Mouse (Mus musculus) heart, embryonic 13.5 days (tissue): ENCODE measurements around the gene Zfp46. TPM values are rescaled to one million over a fixed set of nuclear protein-coding genes. Genes with fewer than 3 reads are reported as not detected.

Experiments
- ATAC-seq: fragments of 200-750 bp; cut with Nextera tagmentation; 2 replicates; pipeline ENCODE4 v1.8.0; 2017; ENCODE audit warnings: moderate TSS enrichment; ENCODE audit not compliant: insufficient number of reproducible peaks, low FRiP score, low TSS enrichment; ENCODE audit errors: extremely low read depth
- H3K27ac ChIP-seq: fragments of 300-500 bp; sonication (generic); replicated peaks from 2 replicates; pipeline ENCODE4 v1.5.1; 2015; ENCODE audit warnings: moderate library complexity, mild to moderate bottlenecking, inconsistent platforms
- H3K27me3 ChIP-seq: fragments of 300-500 bp; sonication (generic); replicated peaks from 2 replicates; pipeline ENCODE4 v1.6.1; 2015; ENCODE audit warnings: mild to moderate bottlenecking, inconsistent platforms
- H3K36me3 ChIP-seq: fragments of 300-500 bp; sonication (generic); 2 replicates; pipeline ENCODE4 v1.6.1; 2015; ENCODE audit warnings: mild to moderate bottlenecking, inconsistent platforms
- H3K4me1 ChIP-seq: fragments of 300-500 bp; sonication (generic); 2 replicates; pipeline ENCODE4 v1.6.1; 2015; ENCODE audit warnings: inconsistent platforms
- H3K4me2 ChIP-seq: fragments of 300-500 bp; sonication (generic); 2 replicates; pipeline ENCODE4 v1.6.1; 2015; ENCODE audit warnings: inconsistent platforms, mild to moderate bottlenecking, moderate library complexity
- H3K4me3 ChIP-seq: fragments of 300-500 bp; sonication (generic); 2 replicates; pipeline ENCODE4 v1.5.1; 2015; ENCODE audit warnings: moderate library complexity, mild to moderate bottlenecking, inconsistent platforms
- H3K9ac ChIP-seq: fragments of 300-500 bp; sonication (generic); 2 replicates; pipeline ENCODE4 v1.6.1; 2015; ENCODE audit warnings: inconsistent platforms, mild to moderate bottlenecking, moderate library complexity
- H3K9me3 ChIP-seq: fragments of 300-500 bp; sonication (generic); 2 replicates; pipeline ENCODE4 v1.6.1; 2016; ENCODE audit warnings: inconsistent platforms
- WGBS: fragments of 180-500 bp; shearing (Covaris S2); methylation state at CpG from one replicate; pipeline ENCODE4 v1.1.7; 2015; ENCODE audit warnings: mixed read lengths; 5-methylcytosine and 5-hydroxymethylcytosine counted together
- polyA plus RNA-seq: library from polyadenylated mRNA; unstranded; fragments of >200 nt; fragmentation: Nextera tagmentation; extraction: Ambion mirVana; gene quantifications from 2 replicates; pipeline ENCODE4 v1.2.1, GENCODE M21; 2015

Gene Zfp46
- 18.3 and 19.7 TPM in 2 replicates for polyA plus RNA-seq

DNA sequence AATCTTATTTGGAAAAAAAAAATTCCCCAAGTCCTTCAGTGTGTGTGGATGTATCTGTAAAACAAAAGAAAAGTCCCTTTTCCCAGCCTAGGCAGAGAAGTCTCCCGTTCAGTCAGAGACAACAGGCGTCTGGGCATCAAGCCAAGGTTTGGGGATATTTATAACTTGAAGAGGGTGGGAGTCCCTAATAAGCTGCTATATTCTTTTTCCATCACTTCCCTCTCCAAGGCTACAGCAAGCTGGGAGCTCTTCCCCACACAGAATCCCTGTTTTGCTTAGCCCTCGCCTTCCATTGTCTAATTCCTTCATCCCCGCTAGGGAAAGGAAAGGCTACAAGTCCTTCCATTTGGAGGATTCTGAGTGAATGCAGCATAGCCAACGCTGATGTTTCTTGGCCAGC lies at the start of gene Zfp46:
Zfp46 (plus strand) TSS at position 229 of the 400 bp plus-strand sequence.
- no peak for ATAC-seq
- Histone ChIP-seq H3K4me2 (peak within 1 kb of the TSS; percentile 94), H3K4me1 (peaks cover 47% of the 10 kb centered on the region), H3K9me3 (peaks cover 8% of the 10 kb centered on the region), H3K27me3 (no peaks in the 10 kb centered on the region), H3K4me3 (peak within 1 kb of the TSS; percentile 65), H3K27ac (peak within 1 kb of the TSS; percentile 99), H3K9ac (peak within 1 kb of the TSS; percentile 88), H3K36me3 (peaks cover 30% of the 10 kb centered on the region)
- WGBS: 13% methylated on average over 5 of the region's 5 CpGs

DNA sequence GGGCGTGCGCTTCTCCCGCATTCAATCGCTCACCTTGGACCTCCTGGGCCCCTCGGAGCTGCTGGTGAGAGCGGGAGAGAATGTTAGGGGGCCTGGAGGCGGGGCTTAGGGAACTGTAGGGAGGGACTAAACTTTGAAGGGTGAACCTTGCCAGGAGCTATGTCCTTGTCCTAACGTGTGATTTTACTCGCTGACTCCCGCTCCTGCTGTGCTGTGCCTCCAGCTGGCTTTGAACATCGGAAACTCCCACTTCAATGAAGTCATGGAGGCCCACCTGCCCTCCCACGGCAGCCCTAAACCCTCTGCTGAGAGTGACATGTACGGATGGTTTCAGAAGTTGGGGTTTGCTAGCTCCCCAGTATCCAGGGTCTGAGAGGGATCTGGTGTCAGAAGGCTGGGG lies 45.8 kb upstream of the Zfp46 start:
- H3K27me3 ChIP-seq: peaks cover 72% of the 10 kb centered on the region
- ATAC-seq: no peak
- peaks cover 13% of the 10 kb centered on the region for H3K36me3 ChIP-seq
- peaks cover 13% of the 10 kb centered on the region for H3K4me1 ChIP-seq
- H3K27ac ChIP-seq: no peak overlapping the region
- 19% methylated on average over 13 of the region's 13 CpGs for WGBS
- peak overlapping the region; percentile 24; the same call in 1 of the 2 replicates for H3K9ac ChIP-seq
- H3K4me2 ChIP-seq: peak overlapping the region; percentile 52
- H3K9me3 ChIP-seq: no peaks in the 10 kb centered on the region
- peak overlapping the region; percentile 16; the same call in 1 of the 2 replicates for H3K4me3 ChIP-seq

DNA sequence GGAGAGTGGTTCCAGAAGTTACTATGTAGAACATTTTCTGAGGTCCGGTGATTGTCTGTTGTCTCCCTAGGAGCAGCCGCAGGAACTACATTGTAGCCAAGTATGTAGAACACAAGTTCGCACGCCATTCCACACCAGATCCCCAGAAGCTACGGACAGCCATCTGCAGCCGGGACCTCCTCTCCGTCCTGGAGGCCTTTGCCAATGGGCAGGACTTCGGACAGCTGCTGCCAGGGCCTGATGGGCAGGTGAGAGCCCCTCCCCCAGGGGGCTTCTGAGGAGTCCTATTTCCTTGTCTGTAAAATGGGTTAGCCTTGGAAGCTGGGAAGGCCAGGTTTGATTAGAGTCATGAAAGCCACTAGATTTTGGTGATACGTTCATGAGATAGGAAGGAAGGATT lies 45.4 kb upstream of the Zfp46 start:
- ATAC-seq: no peak
- Histone ChIP-seq H3K9ac (no peak overlapping the region), H3K9me3 (no peaks in the 10 kb centered on the region), H3K4me3 (no peak overlapping the region), H3K27ac (no peak overlapping the region), H3K27me3 (peaks cover 70% of the 10 kb centered on the region), H3K4me1 (peaks cover 13% of the 10 kb centered on the region), H3K36me3 (peaks cover 16% of the 10 kb centered on the region), H3K4me2 (no peak overlapping the region)
- WGBS: 61% methylated on average over 9 of the region's 9 CpGs

DNA sequence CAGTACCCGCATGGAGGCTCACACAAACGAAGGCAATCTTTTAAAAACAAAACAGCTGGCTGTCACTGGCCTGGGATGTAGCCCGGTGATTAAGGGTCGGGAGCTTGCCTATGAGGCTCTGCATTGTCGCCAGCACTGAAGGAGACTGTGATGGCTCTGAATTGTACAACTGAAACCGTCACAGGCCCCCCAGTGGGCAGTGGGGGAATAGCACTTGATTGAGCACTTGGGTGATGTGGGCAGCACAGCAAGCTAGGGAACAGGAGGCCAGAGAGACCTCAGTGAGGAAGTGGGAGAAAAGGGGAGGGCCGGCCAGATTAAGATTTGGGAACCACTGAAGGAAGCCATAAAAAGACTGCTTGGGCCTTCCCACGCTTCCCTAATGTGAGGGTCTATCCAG lies 44.9 kb upstream of the Zfp46 start:
- H3K27ac ChIP-seq: no peak overlapping the region
- peaks cover 15% of the 10 kb centered on the region for H3K36me3 ChIP-seq
- H3K9me3 ChIP-seq: no peaks in the 10 kb centered on the region
- no peak overlapping the region for H3K9ac ChIP-seq
- no peak overlapping the region for H3K4me3 ChIP-seq
- WGBS: 22% methylated on average over 8 of the region's 8 CpGs
- no peak for ATAC-seq
- no peak overlapping the region for H3K4me2 ChIP-seq
- H3K27me3 ChIP-seq: peaks cover 66% of the 10 kb centered on the region
- H3K4me1 ChIP-seq: peaks cover 14% of the 10 kb centered on the region

DNA sequence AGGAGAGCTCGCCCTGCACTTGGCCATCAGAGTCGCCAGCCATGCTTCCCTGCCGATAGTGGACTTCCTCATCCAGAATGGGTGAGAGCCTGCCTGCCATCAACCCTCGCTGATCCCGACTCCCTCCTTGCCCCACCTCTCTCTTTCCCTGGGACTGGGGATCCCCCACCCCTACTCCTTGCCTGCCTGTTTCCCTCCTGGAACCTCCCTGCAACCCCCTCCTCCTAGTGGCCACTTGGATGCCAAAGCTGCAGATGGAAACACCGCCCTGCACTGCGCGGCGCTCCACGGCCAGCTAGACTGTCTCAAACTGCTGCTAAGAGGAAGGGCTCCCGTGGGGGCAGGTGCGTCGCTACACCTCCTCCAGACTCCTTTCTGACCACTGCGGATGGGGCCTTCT lies 44.4 kb upstream of the Zfp46 start:
- Histone ChIP-seq H3K9ac (no peak overlapping the region), H3K27me3 (peaks cover 70% of the 10 kb centered on the region), H3K9me3 (no peaks in the 10 kb centered on the region), H3K27ac (no peak overlapping the region), H3K4me3 (no peak overlapping the region), H3K4me1 (peaks cover 19% of the 10 kb centered on the region), H3K4me2 (no peak overlapping the region), H3K36me3 (peaks cover 15% of the 10 kb centered on the region)
- no peak for ATAC-seq
- 60% methylated on average over 14 of the region's 14 CpGs for WGBS

DNA sequence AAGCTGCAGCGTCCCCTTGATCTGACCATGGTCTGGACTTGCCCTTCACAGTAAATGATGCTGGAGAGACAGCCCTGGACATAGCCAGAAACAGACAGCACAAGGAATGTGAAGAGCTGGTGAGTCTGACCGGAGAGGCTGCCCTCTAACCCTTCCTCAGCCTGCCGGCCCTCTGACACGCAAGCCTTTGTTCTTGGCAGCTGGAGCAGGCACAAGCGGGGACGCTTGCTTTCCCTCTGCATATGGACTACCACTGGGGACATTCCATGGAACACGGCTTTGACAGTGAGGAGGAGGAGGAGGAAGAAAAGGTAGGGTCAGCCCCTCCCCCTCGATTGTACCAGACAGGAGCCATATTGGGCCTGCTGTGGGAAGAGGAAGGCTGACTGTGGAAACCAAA lies 43.5 kb upstream of the Zfp46 start:
- Histone ChIP-seq H3K9ac (no peak overlapping the region), H3K4me1 (peaks cover 24% of the 10 kb centered on the region), H3K27me3 (peaks cover 78% of the 10 kb centered on the region), H3K4me2 (no peak overlapping the region), H3K36me3 (peaks cover 12% of the 10 kb centered on the region), H3K9me3 (no peaks in the 10 kb centered on the region), H3K4me3 (no peak overlapping the region), H3K27ac (no peak overlapping the region)
- no peak for ATAC-seq
- whole genome bisulfite sequencing: 62% methylated on average over 8 of the region's 8 CpGs

DNA sequence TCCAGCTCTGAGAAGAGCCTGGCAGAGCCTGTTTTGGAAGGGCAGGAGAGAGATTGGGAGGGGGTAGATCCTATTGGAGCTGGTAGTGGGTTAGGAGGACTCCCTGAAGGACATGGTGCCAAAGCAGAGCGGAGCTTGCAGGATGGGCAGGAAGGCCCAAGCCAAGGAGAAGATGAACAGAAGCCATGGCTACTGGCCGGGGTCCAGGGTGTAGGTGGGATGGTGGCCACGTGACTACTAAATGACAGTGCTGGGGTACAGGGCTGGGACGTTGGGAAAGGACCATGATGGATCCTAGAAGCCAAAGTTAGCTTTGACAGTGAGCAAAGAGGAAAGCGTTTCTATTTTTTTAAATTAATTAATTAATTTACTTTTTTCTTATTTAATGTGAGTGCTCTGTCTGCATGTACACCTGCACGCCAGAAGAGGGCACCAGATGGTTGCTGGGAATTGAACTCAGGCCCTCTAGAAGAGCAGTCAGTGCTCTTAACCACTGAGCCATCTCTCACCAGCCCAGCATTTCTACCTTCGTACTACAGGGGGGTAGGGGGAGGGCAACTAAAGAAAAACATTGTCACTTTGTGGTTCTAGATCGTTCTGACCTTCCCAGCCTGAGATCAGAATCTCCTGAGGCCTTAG lies 42.3 kb upstream of the Zfp46 start:
- no peaks in the 10 kb centered on the region for H3K9me3 ChIP-seq
- WGBS: 43% methylated on average over 8 of the region's 8 CpGs
- H3K9ac ChIP-seq: no peak overlapping the region
- H3K36me3 ChIP-seq: peaks cover 11% of the 10 kb centered on the region
- ATAC-seq: no peak
- no peak overlapping the region for H3K27ac ChIP-seq
- H3K4me2 ChIP-seq: no peak overlapping the region
- no peak overlapping the region for H3K4me3 ChIP-seq
- H3K4me1 ChIP-seq: peaks cover 36% of the 10 kb centered on the region
- peaks cover 87% of the 10 kb centered on the region for H3K27me3 ChIP-seq

DNA sequence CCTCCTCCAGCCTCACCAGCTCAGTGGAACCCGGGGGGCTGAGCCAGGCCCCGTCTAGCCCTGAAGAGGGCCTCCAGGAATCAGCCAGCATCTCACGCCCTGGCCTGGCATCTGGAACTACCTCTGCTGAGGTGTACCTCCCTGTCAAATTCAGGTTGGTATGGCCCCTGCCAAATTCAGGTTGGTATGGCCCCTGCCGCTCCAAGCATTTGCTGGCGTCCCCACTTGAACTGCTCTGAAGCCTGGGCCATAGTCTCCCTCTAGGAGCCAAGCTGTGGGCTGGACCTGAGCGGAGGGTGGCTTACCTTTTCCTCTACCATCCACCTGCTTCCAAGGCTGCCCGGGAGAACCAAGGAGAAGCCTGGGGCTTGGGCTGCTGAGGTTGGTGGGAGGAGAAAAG lies 41.8 kb upstream of the Zfp46 start:
- peaks cover 40% of the 10 kb centered on the region for H3K4me1 ChIP-seq
- no peak overlapping the region for H3K27ac ChIP-seq
- no peak overlapping the region for H3K4me2 ChIP-seq
- H3K27me3 ChIP-seq: peaks cover 87% of the 10 kb centered on the region
- no peak overlapping the region for H3K4me3 ChIP-seq
- ATAC-seq: no peak
- H3K36me3 ChIP-seq: peaks cover 11% of the 10 kb centered on the region
- no peak overlapping the region for H3K9ac ChIP-seq
- no peaks in the 10 kb centered on the region for H3K9me3 ChIP-seq
- WGBS: 78% methylated on average over 7 of the region's 7 CpGs

DNA sequence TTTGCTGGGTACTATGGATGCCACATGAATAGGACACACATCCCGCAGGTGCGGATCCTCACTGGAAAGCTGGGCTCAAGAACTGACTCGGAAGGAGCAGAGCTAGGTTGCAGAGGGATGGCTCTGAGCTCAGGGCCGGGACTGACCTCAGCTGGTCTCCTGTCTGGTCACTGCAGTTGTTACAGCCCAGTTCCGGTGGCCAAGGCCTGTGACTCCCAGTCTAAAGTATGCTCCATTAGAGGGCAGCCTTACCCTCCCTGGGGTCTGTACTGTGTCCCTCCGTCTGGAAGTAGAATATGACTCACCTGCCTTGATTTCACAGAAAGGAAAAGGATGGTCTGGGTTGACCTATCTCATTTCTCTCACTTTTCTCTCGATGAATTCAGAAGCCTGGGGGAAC lies 40.3 kb upstream of the Zfp46 start:
- H3K4me1 ChIP-seq: peaks cover 40% of the 10 kb centered on the region
- WGBS: 51% methylated on average over 7 of the region's 7 CpGs

DNA sequence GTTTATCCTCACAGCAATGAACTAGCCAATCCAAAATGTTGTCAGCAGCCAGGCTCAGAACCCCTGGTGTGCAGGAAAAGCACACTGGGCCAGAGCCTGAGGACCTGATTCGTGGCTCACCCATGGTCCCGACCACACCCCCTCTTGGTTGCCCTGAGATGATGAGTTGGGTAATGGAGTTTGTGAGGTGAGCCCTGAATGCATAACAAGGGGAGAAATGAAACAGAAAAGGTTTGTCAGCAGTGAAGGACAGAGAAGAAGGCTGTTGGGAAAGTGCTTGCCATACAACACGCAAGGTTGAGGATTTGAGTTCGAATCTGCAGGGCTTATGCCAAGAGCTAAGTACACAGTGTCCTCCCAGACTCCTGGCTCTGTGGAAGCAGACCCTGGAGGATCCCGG lies 38.8 kb upstream of the Zfp46 start:
- H3K4me1 ChIP-seq: peaks cover 51% of the 10 kb centered on the region
- 0 out of 2 replicates have a peak overlapping the region, but pooled peaks have one; percentile 85 for H3K27ac ChIP-seq
- 0 out of 2 replicates have a peak overlapping the region, but pooled peaks have one; percentile 88 for H3K4me2 ChIP-seq
- peaks cover 87% of the 10 kb centered on the region for H3K27me3 ChIP-seq
- H3K36me3 ChIP-seq: peaks cover 11% of the 10 kb centered on the region
- H3K9ac ChIP-seq: no peak overlapping the region
- 40% methylated on average over 5 of the region's 5 CpGs for WGBS
- H3K9me3 ChIP-seq: no peaks in the 10 kb centered on the region
- no peak overlapping the region for H3K4me3 ChIP-seq
- no peak for ATAC-seq

More for the DNA sequence above, 40.3 kb upstream of the Zfp46 start:
- Histone ChIP-seq H3K27ac (no peak overlapping the region), H3K4me3 (no peak overlapping the region), H3K4me2 (no peak overlapping the region), H3K27me3 (peaks cover 85% of the 10 kb centered on the region), H3K36me3 (peaks cover 11% of the 10 kb centered on the region), H3K9ac (no peak overlapping the region), H3K9me3 (no peaks in the 10 kb centered on the region)
- no peak for ATAC-seq

DNA sequence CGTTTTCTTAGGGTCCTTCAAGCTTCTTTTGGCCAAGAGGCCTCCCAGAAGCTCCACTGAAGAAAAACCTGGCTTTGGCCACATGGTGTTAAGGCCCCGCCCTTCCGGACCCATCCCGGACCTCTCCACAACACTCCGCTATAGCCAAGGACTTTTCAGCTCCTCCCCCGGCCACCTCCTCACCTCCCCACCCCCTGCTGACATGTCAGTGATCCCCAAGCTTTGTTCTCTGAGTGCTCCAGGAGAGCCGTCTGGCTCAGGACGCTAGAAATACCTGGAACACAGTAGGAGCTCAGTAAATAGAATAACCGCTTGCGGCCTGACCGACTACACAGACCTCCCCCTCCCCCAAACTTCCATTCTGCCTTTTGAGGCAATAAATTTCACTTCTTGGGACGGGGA lies 37.9 kb upstream of the Zfp46 start:
- H3K9ac ChIP-seq: peak overlapping the region; percentile 87
- WGBS: 2% methylated on average over 12 of the region's 12 CpGs
- no peak for ATAC-seq
- peaks cover 78% of the 10 kb centered on the region for H3K27me3 ChIP-seq
- H3K4me2 ChIP-seq: peak overlapping the region; percentile 88
- peaks cover 51% of the 10 kb centered on the region for H3K4me1 ChIP-seq
- peak overlapping the region; percentile 77 for H3K4me3 ChIP-seq
- H3K27ac ChIP-seq: peak overlapping the region; percentile 85
- no peaks in the 10 kb centered on the region for H3K9me3 ChIP-seq
- peaks cover 7% of the 10 kb centered on the region; the same call in 1 of the 2 replicates for H3K36me3 ChIP-seq

DNA sequence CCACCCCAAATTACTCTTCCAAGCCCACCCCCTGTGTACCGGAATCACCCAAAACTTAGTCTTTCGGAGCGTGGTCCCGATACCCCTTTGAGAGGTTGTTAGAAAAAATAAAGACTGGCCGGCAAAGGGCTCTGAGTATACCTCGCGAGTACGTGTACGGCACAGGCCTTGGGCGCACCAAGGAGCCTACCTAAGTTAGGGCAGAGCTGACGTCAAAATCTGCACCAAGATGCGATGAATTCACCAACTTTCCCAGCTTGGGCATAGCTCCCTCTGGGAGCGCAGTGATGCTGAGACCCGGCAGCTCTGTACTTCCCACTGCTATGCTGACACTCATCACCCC lies 37.1 kb upstream of the Zfp46 start:
- H3K4me3 ChIP-seq: peak overlapping the region; percentile 77
- peaks cover 7% of the 10 kb centered on the region; the same call in 1 of the 2 replicates for H3K36me3 ChIP-seq
- H3K4me1 ChIP-seq: peaks cover 51% of the 10 kb centered on the region
- peak overlapping the region; percentile 87 for H3K9ac ChIP-seq
- WGBS: 2% methylated on average over 14 of the region's 14 CpGs
- peaks cover 72% of the 10 kb centered on the region for H3K27me3 ChIP-seq
- no peaks in the 10 kb centered on the region for H3K9me3 ChIP-seq
- H3K4me2 ChIP-seq: peak overlapping the region; percentile 88
- ATAC-seq: no peak
- H3K27ac ChIP-seq: peak overlapping the region; percentile 85
